Mouse (Mus musculus) heart, postnatal 0 days (tissue): ENCODE measurements around the gene Tedc1.

Experiments used
- CTCF ChIP-seq: IDR thresholded peaks from 2 replicates; pipeline ENCODE4 v1.5.1; 2016; ENCODE audit warnings: antibody characterized with exemption, control low read depth, low read depth
- EP300 ChIP-seq: IDR thresholded peaks from 2 replicates; pipeline ENCODE4 v1.6.1; 2016; ENCODE audit warnings: antibody characterized with exemption, low read depth

GRCm38 (mm10) chr12:113133861-113134403, 22.3 kb upstream of the Tedc1 start:
- TF ChIP-seq CTCF (no peak), EP300 (no peak)
